Mouse (Mus musculus): ENCODE measurements around the gene Mapk12.

- TF ChIP-seq HCFC1 (IDR thresholded peaks at IDR 0.05; ENCODE audit: borderline replicate concordance, insufficient read depth, low read length) (no peak), ZNF384 (IDR thresholded peaks at IDR 0.05; ENCODE audit: low read depth, low read length) (no peak), ZC3H11A (IDR thresholded peaks at IDR 0.05; ENCODE audit: borderline replicate concordance, low read depth, low read length) (no peak)
Observed at GRCm38 (mm10) chr15:89106976-89107375, 33.5 kb downstream of the Mapk12 start.
